Mouse (Mus musculus): Measurements from ENCODE around the gene Doxl2.
"Not testable (repeated sequence)": the region's sequence is repeated elsewhere in the genome, so short reads cannot be mapped to it uniquely, and the experiment has no call there.

Gene Doxl2

DNA sequence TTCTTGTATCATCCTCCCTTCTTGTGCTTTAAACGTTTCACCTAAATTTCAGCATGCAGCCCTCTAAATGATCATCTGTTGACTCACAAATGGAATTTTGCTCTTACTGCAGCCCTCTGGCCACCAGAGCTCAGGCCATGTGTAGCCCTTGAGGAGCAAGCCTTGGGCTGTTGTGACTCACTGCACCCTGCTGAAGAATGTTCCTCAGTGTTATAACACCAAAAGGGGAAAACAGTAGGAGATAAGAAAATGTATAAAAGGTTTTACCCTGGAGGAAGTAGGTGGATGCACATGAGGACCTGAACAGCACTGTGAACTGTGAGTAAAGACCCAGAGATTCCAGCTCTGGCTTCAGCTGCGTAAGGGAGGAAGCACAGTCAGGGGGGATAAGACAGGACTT, at the start of gene Doxl2:
Doxl2 (plus strand) TSS at position 301 of the 400 bp plus-strand sequence.
- no peak for DNase-seq (ENCODE audit: low read depth, low spot score)

DNA sequence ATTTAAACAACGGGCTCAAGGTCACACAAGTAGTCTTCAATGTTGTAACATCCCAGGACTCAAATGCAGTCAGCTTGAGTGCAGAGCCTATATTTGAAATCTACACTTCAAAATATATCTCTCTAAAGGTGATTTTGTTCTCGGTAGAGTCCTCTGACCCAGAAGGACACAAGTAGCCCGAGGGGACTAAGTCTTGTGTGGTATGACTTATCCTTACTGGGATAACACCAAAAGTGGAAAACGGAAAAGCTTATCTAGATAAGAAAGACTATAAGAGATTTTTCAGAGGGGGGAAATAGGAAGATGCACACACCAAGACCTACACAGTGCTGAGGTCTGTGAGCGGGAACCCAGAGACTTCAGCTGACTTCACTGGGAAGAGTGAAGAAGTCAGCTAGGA, 45.2 kb upstream of the Doxl2 start, which contains the start of gene 1600015I10Rik:
1600015I10Rik (plus strand) TSS at position 301 of the 400 bp plus-strand sequence.
- DNase-seq (ENCODE audit: low read depth, low spot score), result no peak

DNA sequence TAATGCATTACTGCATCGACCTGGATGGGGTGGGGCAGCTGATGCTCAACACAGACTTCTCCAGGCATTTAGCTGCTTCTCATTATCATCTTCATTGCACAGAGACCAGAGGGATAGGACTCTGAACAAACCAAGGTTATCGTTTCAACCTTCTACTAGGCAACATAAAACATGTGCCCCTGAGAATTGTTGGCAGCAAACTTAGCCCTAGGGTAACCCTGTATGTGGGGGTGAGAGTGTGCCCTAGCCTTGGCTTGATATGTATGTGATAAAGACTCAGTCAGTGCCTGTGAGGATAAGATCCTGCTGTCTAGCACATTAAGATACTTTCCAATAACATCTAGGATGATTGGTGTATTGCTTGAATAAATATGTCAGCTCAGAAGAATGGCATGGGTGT, 25.2 kb upstream of the Doxl2 start:
- DNase-seq (ENCODE audit: low read depth, low spot score), result no peak

GRCm38 (mm10) chr6:48950676-48951075, 24.1 kb upstream of the Doxl2 start:
- DNase-seq (ENCODE audit: low read depth, low spot score), result no peak

DNA sequence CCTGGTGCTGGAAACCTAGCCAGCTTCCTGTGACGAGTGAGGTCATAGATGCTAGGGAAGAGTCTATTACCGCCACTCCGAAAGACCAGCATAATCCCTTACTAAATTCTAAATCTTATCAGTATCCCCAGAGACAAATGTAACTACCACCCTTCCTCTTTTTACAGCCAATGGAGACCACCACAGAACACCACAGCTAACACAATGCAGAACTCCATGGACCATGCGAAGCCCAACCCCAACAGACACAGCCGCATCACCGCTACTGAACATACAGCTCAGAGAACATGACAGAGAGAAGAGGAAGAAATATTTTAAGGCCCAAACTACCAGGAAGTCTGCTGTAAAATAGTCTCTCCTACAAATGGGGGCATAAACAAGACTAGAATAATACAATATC, 23.1 kb upstream of the Doxl2 start:
- DNase-seq (ENCODE audit: low read depth, low spot score), result no peak

DNA sequence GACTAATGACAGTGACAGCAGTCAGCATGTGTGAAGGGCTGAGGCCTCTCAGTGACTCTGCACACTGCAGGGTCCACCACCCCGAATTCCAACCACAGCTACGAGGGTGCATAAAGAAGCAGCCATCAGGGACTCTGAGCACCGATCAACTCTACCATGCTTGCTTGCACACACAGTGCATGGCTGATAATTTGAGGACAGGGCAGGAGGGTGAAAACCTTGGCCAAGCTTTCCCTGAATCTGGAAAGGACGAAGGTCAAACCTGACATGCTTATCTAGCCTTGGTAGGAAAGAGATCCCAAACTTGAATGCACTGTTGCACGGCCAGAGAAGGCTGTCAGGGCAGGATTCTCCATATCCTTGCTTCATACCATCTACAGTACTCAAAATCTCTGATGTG, 21.5 kb upstream of the Doxl2 start:
- DNase-seq (ENCODE audit: low read depth, low spot score), result no peak

DNA sequence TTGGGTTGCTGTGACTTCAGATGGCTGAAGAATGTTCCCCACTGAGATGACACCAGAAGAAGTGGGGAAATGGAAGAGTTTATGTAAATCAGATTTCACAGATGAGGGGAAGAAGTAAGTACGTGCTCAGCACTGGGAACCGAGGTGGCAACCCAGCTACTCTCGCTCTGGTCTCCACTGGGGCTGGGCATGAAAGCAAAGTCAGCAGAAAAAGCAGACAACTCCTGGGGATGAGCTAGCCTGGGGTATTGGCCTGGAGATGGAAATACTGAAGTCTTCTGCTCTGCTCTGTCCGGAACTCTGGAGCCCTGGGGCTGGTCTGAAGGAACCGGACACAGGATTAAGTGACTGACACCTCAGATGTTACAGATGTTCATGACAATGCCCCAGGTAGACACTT, 20.6 kb upstream of the Doxl2 start:
- no peak for DNase-seq (ENCODE audit: low read depth, low spot score)

- peak; percentile 48 for DNase-seq (ENCODE audit: low read depth, low spot score)
These were observed 19.8 kb upstream of the Doxl2 start for GRCm38 (mm10) chr6:48954946-48955345.

DNA sequence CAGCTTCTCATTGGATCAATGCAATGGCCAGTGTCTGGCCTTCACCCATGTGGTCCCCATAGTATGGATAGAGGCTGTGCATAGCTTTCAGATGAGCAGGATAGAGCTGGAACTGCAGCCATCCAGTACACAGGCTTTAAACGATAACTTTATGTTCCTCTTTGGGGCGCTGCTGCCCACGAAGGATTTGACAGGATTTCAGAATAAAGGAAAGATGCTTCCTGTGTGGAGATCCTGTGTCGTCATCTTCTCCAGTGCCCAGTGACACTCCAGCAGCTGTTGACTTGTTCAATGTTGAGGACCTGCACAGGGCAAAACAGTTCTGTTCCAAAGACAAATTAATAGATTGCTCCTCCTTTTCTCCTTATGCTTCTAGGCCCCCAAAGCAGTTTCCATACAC, 18.0 kb upstream of the Doxl2 start:
- DNase-seq (ENCODE audit: low read depth, low spot score), result no peak

- DNase-seq (ENCODE audit: low read depth, low spot score), result peak; percentile 33
These were observed 16.7 kb upstream of the Doxl2 start for GRCm38 (mm10) chr6:48958053-48958452.

DNA sequence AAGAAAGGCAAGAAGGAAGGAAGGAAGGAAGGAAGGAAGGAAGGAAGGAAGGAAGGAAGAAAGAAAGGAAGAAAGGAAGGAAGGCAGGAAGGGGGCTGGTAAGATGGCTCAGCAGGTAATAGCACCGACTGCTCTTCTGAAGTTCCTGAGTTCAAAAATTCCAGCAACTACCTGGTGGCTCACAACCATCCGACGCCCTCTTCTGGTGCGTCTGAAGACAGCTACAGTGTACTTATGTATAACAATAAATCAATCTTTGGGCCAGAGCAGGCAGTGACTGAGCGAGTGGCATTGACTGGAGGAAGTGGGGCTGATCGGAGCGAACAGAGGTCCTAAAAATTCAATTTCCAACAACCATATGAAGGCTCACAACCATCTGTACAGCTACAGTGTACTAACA, 15.6 kb upstream of the Doxl2 start:
- DNase-seq (ENCODE audit: low read depth, low spot score), result peak; percentile 74

- DNase-seq (ENCODE audit: low read depth, low spot score), result not testable (repeated sequence)
These were observed 8.1 kb upstream of the Doxl2 start for GRCm38 (mm10) chr6:48966696-48967095.

GRCm38 (mm10) chr6:48967868-48968267, 6.9 kb upstream of the Doxl2 start:
- DNase-seq (ENCODE audit: low read depth, low spot score), result no peak

GRCm38 (mm10) chr6:48979616-48980015, 4.9 kb downstream of the Doxl2 start:
- DNase-seq (ENCODE audit: low read depth, low spot score), result no peak

DNA sequence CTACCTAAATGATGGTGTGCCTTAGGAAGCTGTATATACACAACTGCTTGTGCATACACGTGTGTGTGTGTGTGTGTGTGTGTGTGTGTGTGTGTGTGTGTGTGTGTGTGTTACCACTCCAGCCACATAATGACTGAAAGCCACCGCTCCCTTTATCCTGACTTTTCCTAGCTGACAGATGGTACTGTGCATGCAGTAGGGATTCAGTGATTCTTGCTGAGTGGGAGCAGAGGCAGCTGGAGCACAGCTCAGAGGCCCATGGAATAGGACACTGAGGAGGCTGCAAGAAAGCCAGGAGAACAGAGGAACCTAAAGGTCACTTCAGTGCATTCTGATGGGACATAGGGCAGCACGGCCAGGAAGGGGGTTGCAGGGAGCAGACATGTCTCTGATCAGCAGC, 7.5 kb downstream of the Doxl2 start:
- DNase-seq (ENCODE audit: low read depth, low spot score), result no peak

DNA sequence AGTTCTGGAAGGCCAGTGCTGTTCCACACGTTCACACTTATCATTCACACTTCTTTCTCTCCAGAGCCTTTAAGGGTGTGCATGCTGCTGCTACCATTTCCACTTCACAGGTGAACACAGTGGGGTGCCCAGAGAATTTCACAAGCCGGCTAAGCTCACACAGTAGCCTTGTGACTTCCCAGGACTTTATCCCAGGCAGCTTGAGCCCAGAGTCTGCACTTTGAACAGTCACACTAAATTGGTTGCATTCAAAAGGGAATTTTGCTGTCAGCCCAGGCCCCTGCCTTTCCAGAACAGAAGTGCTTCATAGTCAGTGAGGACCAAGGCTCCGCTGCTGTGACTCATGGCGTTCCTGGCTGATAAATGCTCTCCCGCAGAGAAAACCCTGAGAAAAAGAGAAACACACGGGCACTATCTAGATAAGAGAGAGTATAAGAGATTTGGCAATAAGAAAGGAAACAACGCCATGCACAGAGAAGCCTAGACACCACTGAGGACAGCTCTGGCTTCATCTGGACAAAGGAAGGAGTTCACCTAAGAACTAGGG, 11.8 kb downstream of the Doxl2 start, which contains the start of gene Svs1:
Svs1 (plus strand) TSS at position 418 of the 547 bp plus-strand sequence.
- DNase-seq (ENCODE audit: low read depth, low spot score), result no peak

- DNase-seq (ENCODE audit: low read depth, low spot score), result no peak
These were observed 15.2 kb downstream of the Doxl2 start for GRCm38 (mm10) chr6:48989971-48990370.

- no peak for DNase-seq (ENCODE audit: low read depth, low spot score)
These were observed 17.2 kb downstream of the Doxl2 start for GRCm38 (mm10) chr6:48991991-48992390.

DNA sequence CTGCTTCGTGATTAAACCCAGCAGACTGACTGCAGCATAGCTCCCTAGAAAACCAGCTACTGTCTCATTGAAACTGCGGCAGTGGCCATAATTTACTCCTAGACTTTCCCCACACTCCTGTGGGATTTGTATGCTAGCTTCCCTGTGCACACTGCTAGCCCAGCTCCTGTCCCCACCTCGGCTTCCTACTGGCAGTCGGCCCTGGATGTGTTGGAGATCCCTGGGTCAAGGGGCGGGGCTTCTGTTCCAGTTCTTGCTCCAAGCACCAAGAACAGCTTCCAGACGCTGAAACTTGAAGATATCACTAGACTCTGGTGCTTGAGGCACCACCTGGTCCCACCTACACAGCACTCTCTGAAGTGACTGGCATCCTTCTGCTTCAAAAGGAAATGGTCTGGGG, 23.4 kb downstream of the Doxl2 start:
- no peak for DNase-seq (ENCODE audit: low read depth, low spot score)

DNA sequence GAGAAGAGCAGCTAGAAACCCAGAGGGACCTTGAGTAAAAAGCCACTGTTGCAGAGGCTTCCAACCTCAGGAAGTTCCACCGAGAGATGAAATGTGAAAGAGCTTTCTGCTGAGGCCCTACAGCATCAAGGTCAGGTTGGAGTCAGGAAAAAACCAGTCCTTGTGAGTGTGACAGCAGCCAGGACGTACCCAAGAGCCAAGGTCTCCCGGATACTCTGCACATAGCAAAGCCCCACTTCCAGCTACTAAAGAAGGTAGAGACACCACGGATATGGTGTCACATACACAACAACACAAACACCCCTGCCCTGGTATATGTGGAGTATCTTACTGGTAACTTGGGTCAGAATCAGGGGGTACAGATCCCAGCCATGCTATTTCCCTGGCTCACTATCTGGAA, 24.0 kb downstream of the Doxl2 start:
- DNase-seq (ENCODE audit: low read depth, low spot score), result no peak

DNA sequence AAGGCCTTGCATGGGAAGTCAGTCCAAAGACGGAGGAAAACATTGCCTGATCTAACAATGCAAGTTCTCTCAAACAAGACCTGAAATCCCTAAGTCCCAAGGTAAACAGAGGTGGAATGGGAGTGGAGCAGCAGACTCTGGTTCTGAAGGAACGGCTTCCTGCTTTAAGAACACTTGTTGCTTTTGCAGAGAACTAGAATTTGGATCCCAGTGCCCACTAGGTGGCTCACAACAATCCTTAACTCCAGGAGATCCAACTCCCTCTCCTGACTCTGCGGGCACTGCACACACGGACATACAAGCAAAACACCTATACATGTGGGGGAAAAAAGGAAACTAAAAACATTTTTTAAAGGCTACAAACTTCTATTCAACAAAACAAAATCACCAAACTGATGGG, 28.6 kb downstream of the Doxl2 start:
- DNase-seq (ENCODE audit: low read depth, low spot score), result peak; percentile 78

DNA sequence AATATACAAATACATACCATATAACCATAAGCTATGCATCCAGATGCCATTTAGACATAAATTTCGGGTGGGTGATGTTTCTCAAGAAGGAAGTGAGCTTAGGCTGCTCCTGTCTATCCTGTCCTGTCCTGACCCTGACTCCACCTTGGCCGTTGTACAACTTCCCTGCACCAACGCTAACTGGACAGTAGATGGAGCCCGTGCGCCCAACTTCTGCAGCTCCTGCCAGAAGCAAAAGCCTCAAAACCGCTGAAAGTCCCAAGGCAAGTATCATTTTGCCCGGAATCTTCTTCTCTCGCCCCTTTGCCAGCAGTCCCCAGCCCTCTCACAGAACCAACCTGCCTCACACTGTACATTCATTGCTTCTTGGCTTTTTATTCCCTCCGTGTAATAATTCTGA, 33.2 kb downstream of the Doxl2 start:
- peak; percentile 88 for DNase-seq (ENCODE audit: low read depth, low spot score)

- peak; percentile 84 for DNase-seq (ENCODE audit: low read depth, low spot score)
These were observed 33.8 kb downstream of the Doxl2 start for GRCm38 (mm10) chr6:49008420-49009160.

Data from ES-CJ7 (cell line).